In genomic region chr6:95596766-95597750, GRCm38 (mm10) we compare ENCODE assay signal across 11 mouse cellular contexts.
DNase-seq lines count a peak whose midpoint lies in the region; ATAC-seq and TF ChIP-seq lines count a peak whose summit lies in the region.
"Had no signal": no experiment of that assay in that cellular context is flagged by ENCODE, and none has a peak within 500 bp of the region (broad histone marks: within the 10 kb centered on the region; RNA-seq: fewer than 3 reads in every experiment).

No protein-coding gene starts in this region.

- H3K4me1 ChIP-seq in liver, adult 2 months (ENCODE audit: control insufficient read depth, insufficient read depth, low read length), result peaks cover 12% of the 10 kb centered on the region
- peaks cover 13% of the 10 kb centered on the region; the same call in 1 of the 2 replicates for H3K4me1 ChIP-seq in liver, embryonic 12.5 days
- H3K4me1 ChIP-seq: midbrain, embryonic 15.5 days had no signal

- WGBS in liver, adult 2 months, result 50% methylated on average over 15 of the region's 15 CpGs
- 78% methylated on average over 15 of the region's 15 CpGs for WGBS in liver, embryonic 12.5 days (ENCODE audit: insufficient replicate concordance)

- no peak overlapping the region for H3K4me3 ChIP-seq in liver, adult 2 months (ENCODE audit: insufficient read depth, low read depth, low read length)
- no peak overlapping the region for H3K4me3 ChIP-seq in liver, embryonic 12.5 days
- H3K4me3 ChIP-seq in gastrocnemius, adult 2 months, result no peak overlapping the region
- H3K4me3 ChIP-seq: hindbrain, embryonic 10.5 days; midbrain, embryonic 15.5 days had no signal

- H3K4me2 ChIP-seq in liver, embryonic 12.5 days, result no peak overlapping the region
- H3K4me2 ChIP-seq: midbrain, embryonic 15.5 days had no signal

- intact Hi-C loops in gastrocnemius, adult 2 months (cut with DNase I), result no loop called here

- H3K79me2 ChIP-seq in liver, adult 2 months (ENCODE audit: control insufficient read depth, insufficient read depth, low read length), result peaks cover 4% of the 10 kb centered on the region; the same call in 1 of the 2 replicates

- no peak for ATAC-seq in liver, embryonic 12.5 days
- ATAC-seq: midbrain, embryonic 15.5 days had no signal

- no peak overlapping the region for H3K9ac ChIP-seq in liver, adult 2 months (ENCODE audit: low read depth, low read length)
- no peak overlapping the region for H3K9ac ChIP-seq in liver, embryonic 12.5 days
- H3K9ac ChIP-seq: midbrain, embryonic 15.5 days had no signal

- peaks cover 7% of the 10 kb centered on the region; the same call in 1 of the 2 replicates for H3K36me3 ChIP-seq in liver, adult 2 months (ENCODE audit: control insufficient read depth, insufficient read depth, low read length)
- H3K36me3 ChIP-seq in liver, embryonic 12.5 days, result peaks cover 19% of the 10 kb centered on the region
- H3K36me3 ChIP-seq: midbrain, embryonic 15.5 days had no signal

- H3K27ac ChIP-seq in liver, adult 2 months (replicated peaks; ENCODE audit: insufficient read depth, low read depth, low read length), result no peak overlapping the region
- H3K27ac ChIP-seq in liver, embryonic 12.5 days, result no peak overlapping the region
- H3K27ac ChIP-seq in gastrocnemius, adult 2 months, result no peak overlapping the region
- H3K27ac ChIP-seq: hindbrain, embryonic 10.5 days; midbrain, embryonic 15.5 days had no signal

- no peaks in the 10 kb centered on the region for H3K27me3 ChIP-seq in liver, adult 2 months (ENCODE audit: control insufficient read depth, insufficient read depth, low read length)
- no peaks in the 10 kb centered on the region for H3K27me3 ChIP-seq in liver, embryonic 12.5 days (replicated peaks)
- H3K27me3 ChIP-seq: midbrain, embryonic 15.5 days had no signal

- DNase-seq in liver, adult 2 months (ENCODE audit: extremely low read depth, low read depth, low spot score), result peak; percentile 85
- DNase-seq in gastrocnemius, adult 2 months, result peak; percentile 46
- DNase-seq in kidney, adult 8-10 months, result peak; percentile 8 to 29
- peak; percentile 23 for DNase-seq in ovary, postnatal 14 days (ENCODE audit: low spot score)
- no peak for DNase-seq in cerebellum, postnatal 25 days
- no peak for DNase-seq in cerebellum, postnatal 4 days (ENCODE audit: low spot score in 2 of 2)
- DNase-seq in cerebellum, adult 9-11 months, result no peak

- no peaks in the 10 kb centered on the region for H3K9me3 ChIP-seq in liver, embryonic 12.5 days (replicated peaks)
- H3K9me3 ChIP-seq: G1E; hindbrain, embryonic 10.5 days; midbrain, embryonic 15.5 days had no signal

- no peak for TF ChIP-seq POLR2A in liver, adult 2 months (IDR thresholded peaks at IDR 0.05; ENCODE audit: extremely low read depth, insufficient read depth, low read length)

- TF ChIP-seq CTCF in liver, adult 2 months (IDR thresholded peaks at IDR 0.05; ENCODE audit: low read depth, low read length), result no peak
- no peak for TF ChIP-seq CTCF in gastrocnemius, adult 2 months (IDR thresholded peaks at IDR 0.05)

Comparison
In these comparisons a context has a peak if more than half of its experiments do, and no peak if none do; other contexts are left out.
1. DNase-seq: peak in liver, adult 2 months (single experiment), gastrocnemius, adult 2 months (single experiment), kidney, adult 8-10 months (2 of 2) and ovary, postnatal 14 days (single experiment); none in cerebellum, postnatal 25 days (0 of 2), cerebellum, postnatal 4 days (0 of 2) and cerebellum, adult 9-11 months (single experiment).